Mouse (Mus musculus) spleen, adult 2 months (tissue): ENCODE measurements at regions not wholly inside any gene's neighbourhood (a gene's known extent, or its start where the extent isn't known, plus 50 kb on each side); places are given as distances from the start of the nearest gene placed in this dataset.

Experiments used
- CTCF ChIP-seq: fragments of 200-500 bp; IDR thresholded peaks from 2 replicates; pipeline ENCODE4 v1.5.1; 2011; ENCODE audit warnings: mild to moderate bottlenecking, inconsistent platforms; ENCODE audit not compliant: insufficient read depth, insufficient read length, insufficient replicate concordance; ENCODE audit errors: extremely low read depth
- POLR2A ChIP-seq: fragments of 200-500 bp; IDR thresholded peaks from 2 replicates; pipeline ENCODE4 v1.6.1; 2011; ENCODE audit warnings: low read depth, low read length, inconsistent platforms

DNA sequence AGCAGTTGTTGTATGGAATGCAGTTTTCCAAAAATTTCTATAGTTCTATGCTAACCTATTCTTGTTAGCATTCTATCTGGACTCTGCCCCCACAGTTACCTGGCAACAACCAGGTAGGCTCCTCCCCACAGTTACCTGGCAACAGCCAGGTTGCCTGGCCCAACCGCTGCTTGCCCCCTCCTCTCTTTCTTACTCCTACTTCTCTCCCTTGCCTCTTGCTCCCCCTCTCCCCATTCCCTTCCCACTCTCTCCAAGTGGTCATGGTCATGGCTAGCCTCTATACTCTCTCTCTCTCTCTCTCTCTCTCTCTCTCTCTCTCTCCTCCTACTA is 70.4 kb upstream of the Cpsf6 start:
- no peak for TF ChIP-seq CTCF
- no peak for TF ChIP-seq POLR2A
